Mouse (Mus musculus) mouse trophoblast stem cell (cell line): ENCODE data around the gene Cldn3.

ENCODE experiments used
- in situ Hi-C, 2 experiments: fragments of 300-500 bp; cut with MseI, MboI; formaldehyde crosslinking; loops; 2 replicates in 1 of 2; 3 replicates in 1 of 2; pipeline ENCODE4 v1.15.1; 2025

The Cldn3 gene

DNA sequence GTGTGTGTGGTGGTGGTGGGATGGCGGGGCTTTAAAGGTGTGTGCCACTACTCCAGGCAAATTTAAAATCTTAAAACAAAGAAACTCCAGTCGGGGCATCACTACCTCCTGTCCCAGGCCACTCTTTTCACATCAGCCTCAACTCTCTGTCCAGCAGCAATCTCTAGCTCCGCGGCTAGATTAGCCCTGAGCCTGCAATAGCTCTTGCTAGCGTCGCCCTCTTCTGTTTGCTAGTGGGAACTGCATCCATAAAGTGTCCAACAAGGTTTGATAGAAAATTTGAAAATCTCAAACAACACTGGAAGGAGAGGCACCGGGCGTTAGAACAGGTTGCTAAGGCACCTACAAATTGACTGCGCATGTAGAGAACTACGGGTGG, 20.6 kb upstream of the Cldn3 start:
- in situ Hi-C loops = loop anchor here in 1 of 2 experiments (5.0 kb wide), 1 partner anchor 53 kb away; no protein-coding TSS in a partner anchor

GRCm38 (mm10) chr5:134965852-134966821, 19.9 kb upstream of the Cldn3 start:
- in situ Hi-C loops = loop anchor here in 1 of 2 experiments (5.0 kb wide), 1 partner anchor 54 kb away; no protein-coding TSS in a partner anchor

DNA sequence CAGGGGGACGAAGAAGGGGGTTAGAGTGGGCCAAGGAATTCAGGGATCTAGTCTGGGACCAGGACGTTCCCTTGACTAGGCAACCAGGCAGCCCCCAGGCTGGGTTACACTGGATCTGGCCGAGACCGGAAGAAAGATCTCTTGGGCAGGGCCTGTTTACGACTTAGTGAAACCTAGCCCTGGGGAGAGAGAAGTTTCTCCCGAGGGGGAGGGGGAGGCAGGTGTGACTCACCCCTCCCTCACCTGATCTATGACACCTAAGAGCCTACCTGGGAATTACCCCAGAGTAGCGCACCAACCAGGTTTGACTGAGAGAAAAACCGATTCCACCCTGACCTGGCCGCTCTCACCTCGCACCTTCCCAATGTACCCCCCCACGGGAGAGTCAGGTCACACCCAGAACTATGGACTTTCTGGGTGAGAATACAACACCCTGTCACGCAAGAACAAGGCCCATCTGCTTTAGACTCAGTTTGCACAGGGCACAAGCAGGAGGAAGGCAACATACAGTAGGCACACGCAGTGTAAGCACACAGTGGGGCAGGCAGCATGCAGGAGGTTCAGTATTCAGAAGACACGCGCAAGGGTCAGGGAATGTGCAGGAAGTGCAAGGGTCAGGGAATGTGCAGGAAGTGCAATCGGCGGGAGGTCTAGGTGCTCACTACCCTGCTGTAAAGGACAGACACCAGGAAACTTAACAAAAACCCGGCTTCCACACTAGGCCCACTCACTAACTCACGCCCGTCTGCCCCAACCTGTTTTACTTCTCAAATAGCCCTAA, 18.7 kb upstream of the Cldn3 start:
- in situ Hi-C loops = loop anchor here in 1 of 2 experiments (5.0 kb wide), 1 partner anchor 55 kb away; no protein-coding TSS in a partner anchor

GRCm38 (mm10) chr5:134970671-134971070, 15.3 kb upstream of the Cldn3 start:
- in situ Hi-C loops = no loop called here

DNA sequence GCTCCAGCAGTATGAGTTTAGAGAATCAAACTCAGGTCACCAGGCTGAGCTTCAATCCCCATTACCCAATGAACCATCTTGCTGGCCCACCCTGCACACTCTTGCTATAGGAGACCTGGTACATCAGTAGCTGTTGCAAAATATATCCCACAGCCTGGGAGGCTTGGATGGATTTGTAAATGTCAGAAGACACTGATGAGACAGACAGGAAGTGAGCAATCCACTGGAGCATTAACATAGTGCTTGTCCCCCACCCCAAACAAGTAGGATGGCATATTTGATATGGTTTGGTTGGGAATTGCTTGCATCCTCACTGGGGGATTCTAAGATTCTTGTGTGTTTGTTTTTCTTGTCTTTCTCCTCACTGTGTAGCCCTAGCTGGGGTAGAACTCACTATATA, 12.9 kb upstream of the Cldn3 start:
- in situ Hi-C loops = no loop called here

DNA sequence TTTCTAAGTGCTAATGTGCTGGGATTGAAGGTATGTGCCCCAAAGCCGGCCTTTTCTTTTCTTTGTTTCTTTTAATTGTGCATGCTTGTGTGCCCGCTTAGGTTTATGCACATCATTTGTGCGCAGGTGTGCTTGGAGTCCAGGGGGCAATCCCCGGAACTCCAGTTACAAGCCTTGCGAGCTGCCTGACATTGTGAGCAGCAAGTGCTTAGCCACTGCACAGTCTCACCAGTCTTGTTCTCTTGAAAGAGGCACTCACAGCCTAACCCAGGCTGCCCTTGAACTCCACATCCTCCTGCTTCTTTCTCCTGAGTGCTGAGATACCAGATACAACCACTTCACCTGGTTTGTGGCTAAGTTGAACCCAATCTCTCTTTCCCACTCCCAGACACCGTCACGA, 12.5 kb upstream of the Cldn3 start:
- in situ Hi-C loops = no loop called here

GRCm38 (mm10) chr5:134974294-134974693, 11.7 kb upstream of the Cldn3 start:
- in situ Hi-C loops = no loop called here

DNA sequence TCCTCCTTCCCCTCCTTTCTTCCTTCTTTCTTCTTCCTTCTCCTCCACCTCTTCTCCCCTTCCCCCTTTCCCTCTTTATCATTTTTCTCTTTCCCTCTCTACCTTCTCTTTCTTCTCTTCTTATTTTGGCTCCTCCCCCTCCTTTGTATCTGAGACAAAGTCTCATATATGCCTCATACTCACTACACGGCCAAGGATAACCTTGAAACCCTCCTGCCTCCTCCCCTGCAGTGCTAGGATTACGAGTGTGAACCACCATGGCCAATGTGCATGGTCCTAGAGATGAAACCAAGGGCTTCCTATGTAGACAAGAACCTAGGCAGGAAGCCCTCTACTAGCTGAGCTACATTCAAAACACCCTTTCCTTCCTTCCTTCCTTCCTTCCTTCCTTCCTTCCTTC, 11.1 kb upstream of the Cldn3 start:
- in situ Hi-C loops = no loop called here

DNA sequence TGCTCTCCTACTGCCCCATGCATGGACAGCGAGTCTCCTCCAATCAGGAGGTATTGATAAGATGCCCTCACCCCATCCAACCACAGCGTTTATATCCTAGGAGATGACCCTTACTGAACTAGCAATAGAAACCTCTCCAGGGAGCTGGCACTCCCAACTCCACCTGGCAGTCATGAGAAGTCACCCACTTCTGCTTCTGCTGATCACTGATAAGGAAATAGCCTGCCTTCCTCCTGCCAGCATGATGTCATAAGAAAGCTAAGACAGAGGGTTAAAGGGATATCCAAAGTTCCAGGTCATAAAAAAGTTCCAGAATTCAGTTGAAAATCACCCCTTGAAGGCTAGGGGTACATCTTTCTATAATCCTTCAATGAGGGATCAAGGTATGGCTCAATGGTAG, 9.8 kb upstream of the Cldn3 start:
- in situ Hi-C loops = no loop called here

DNA sequence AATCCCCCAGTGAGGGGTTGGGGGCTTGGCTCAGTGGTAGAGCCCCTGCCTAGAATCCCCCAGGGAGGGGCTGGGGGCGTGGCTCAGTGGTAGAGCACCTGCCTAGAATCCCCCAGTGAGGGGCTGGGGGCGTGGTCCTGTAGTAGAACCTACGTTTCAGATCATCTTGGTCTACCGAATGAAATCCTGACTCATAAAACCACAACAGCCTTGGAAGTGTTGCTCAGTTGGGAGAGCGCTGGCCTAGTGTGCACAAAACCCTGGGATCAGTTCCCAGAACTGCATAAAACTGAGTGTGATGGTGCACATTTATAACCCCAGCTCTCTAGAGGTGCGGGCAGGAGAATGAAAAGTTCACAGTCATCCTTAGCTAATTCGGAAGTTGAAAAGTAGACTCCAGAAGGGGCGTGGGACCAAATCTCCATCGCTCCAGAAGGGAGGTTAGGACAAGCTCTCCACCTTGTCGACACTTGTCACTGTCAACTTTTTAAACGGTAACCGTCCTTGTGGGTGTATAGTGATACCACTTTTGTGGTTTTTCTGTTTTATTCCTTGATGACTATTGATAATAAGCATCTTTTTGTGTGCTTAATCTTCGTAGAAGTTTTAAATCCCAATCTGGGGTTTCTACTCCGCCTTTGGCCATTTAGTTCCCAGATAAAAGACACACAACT, 9.3 kb upstream of the Cldn3 start:
- in situ Hi-C loops = no loop called here

DNA sequence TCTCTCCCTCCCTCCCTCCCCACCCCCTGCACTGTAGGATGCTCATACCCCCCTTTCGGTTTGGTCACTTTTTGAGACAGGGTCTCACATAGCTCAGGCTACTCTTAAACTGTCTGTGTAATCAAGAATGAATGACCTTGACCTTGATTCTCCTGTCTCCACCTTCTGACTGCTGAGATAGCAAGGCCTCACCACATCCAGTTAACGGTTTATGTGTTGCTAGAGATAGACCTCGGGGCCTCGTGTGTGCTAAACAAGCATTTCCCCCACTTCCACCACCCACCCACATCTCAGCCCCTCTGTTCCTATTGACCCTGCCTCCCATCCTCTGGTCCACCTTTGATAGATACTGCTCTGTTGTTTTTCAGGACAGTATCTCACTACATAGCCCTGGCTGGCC, 8.2 kb upstream of the Cldn3 start:
- in situ Hi-C loops = no loop called here

- in situ Hi-C loops = no loop called here
Observed at GRCm38 (mm10) chr5:134981149-134981548, 4.9 kb upstream of the Cldn3 start.

DNA sequence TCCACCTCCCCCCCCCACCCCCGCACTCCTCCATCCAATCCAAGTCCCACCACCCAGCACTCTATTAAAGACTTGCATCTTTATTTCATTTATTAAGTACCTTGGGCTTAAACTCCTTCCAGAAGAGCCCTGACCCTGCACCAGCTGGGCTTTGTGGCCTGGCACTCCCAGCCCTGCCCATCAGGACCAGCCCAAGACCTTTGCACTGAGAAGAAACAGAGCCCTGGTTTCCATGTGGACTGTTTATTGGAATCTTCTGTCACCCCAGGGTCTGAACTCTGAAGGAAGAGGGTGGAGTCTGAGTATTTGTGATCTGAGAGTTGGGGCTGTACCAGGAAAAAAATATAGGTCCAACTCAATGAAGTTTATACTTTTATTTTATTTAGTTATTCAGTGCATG, 2.9 kb upstream of the Cldn3 start:
- in situ Hi-C loops = no loop called here

GRCm38 (mm10) chr5:134983771-134984170, 2.2 kb upstream of the Cldn3 start:
- in situ Hi-C loops = no loop called here

DNA sequence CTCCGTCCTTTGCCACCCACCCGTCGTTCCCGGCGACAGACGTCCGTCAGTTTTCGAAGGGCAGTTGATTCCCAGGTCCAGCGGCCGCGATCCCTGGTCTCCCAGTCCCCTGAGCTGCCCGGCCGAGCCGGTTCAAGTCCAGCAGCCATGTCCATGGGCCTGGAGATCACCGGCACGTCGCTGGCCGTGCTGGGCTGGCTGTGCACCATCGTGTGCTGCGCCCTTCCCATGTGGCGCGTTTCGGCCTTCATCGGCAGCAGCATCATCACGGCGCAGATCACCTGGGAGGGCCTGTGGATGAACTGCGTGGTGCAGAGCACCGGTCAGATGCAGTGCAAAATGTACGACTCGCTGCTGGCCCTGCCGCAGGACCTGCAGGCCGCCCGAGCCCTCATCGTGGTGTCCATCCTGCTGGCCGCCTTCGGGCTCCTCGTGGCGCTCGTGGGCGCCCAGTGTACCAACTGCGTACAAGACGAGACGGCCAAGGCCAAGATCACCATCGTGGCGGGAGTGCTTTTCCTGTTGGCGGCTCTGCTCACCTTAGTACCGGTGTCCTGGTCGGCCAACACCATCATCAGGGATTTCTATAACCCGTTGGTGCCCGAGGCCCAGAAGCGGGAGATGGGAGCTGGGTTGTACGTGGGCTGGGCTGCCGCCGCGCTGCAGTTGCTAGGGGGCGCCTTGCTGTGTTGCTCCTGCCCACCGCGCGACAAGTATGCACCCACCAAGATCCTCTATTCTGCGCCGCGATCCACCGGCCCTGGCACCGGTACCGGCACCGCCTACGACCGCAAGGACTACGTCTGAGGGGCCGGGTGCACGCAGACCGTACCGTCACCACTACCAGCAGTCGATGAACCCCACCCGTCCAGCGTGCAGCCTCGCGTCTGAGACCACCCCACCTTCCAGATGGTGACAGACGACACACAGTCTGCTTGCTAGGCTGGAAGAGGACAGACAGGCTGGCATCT, 569 bp downstream of the Cldn3 start:
- in situ Hi-C loops = no loop called here

DNA sequence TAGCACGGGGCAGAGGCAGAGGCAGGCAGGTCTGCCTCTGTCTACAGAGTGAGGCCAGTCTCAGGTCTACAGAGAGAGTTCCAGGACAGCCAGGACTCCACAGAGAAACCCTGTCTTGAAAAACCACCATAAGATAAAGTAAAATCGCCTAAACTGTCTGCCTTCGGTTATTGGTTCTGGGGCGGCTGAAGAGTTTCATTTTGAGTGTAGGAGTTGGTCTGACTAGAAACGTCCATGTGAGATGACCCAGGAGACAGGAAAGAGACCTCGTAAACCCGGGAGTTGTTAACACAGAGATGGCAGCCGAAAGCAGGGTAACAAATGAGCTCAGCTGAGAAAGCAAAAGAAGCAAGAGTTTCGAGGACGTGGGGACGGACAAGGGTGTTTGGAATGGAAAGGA, 3.2 kb downstream of the Cldn3 start:
- in situ Hi-C loops = no loop called here

DNA sequence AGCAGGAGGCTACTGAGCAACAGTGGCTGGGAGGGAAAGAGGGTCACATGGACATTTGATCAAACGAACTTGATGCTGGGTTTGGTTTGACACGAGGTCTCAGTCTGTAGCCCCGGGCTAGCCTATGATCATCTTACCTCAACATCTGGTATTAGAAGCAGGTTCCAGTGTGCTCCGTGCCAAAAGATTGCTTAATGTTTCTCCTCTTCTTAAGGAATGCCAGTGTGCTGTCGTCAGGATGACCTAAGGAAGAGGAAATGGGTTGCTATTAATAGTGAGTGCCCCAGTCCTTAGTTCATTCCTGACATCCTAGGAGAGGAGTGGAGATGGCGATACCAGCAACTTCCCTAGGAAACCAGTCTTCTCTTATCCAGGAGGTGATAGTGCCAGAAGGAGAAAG, 3.7 kb downstream of the Cldn3 start:
- in situ Hi-C loops = no loop called here

- in situ Hi-C loops = no loop called here
Observed at GRCm38 (mm10) chr5:134992566-134992965, 6.6 kb downstream of the Cldn3 start.

DNA sequence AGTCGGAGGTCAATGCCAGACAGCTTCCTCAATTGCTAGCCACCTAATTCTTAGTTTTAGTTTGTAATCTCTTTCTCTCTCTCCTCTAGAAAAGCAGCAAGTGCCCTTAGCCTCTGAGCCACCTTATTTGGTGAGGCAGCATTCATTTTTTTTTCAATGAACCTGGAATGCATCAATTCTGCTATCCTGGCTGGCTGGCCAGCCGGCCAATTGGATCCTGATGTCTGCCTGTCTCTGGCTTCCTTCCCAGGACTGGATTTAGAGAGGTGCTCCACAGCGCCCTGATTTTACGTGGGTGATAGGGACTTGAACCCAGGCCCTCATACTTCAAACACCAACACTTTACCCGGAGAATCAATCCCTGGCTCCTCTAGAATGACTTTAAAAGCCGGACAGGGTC, 12.3 kb downstream of the Cldn3 start:
- in situ Hi-C loops = no loop called here

DNA sequence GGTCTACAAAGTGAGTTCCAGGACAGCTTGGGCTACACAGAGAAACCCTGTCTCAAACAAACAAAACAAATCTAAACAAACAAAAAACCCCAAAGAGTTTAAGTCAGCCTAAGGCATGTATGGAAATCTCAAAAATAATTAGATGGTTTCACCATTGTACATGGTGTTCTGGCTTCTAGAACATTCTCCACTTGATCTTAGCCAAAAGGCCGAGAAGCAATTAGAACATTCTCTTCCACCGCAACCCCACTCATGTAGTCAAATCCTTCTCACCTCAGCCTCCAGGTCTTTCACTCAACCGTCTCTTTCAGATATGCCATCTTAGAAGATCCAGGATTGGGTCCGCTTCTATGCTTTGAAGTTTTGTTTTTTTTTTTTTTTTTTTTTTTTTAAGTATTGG, 13.8 kb downstream of the Cldn3 start:
- in situ Hi-C loops = no loop called here

DNA sequence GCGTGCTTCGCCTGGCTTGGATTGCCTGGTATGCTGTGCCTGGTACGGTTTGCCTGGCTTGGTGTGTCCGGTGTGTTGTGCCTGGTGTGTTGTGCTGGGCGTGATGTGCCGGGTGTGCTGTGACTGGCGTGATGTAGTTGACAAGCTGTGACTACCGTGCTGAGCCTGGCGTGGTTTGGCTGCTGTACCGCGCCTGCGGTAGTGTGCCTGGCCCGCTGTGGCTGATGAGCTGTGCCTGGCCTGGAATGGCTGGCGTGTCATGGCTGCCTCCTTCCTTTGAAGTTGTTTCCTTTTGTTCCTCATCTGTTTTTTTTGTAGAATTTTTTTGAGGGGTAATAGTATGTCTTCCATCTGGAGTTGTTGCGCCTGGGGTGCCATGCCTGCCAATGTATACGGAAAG, 14.7 kb downstream of the Cldn3 start:
- in situ Hi-C loops = no loop called here
